Mouse (Mus musculus) monocyte, adult 2 months (primary cell): ENCODE measurements around the gene Olfr729.

ENCODE experiments used
- DNase-seq, 2 experiments: peaks; one replicate each; pipeline ENCODE4 v3.0.0; 2022; ENCODE audit warnings: low spot score in 2 of 2, low read depth in 1 of 2

Olfr729 gene

DNA sequence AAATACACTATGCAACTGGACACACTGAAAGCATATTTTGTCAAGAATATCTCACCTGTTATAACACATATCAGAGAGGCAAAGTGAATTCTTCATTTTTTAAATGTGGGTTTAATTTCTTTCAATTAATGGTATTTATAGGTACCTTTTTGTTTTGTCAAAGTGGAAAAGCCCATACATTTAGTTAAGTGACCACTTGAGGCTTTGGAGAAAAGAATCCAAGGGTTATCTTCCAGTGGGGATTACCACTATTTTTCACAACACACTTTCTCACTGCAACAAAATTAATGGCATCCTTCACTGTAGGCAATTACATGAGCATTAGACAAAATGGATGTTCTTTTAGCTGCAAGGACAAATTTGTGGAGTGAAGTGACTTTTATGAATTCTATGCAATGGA is at the start of gene Olfr729:
Olfr729 (minus strand) TSS at position 101 of the 400 bp plus-strand sequence.
- DNase-seq = no peak

DNA sequence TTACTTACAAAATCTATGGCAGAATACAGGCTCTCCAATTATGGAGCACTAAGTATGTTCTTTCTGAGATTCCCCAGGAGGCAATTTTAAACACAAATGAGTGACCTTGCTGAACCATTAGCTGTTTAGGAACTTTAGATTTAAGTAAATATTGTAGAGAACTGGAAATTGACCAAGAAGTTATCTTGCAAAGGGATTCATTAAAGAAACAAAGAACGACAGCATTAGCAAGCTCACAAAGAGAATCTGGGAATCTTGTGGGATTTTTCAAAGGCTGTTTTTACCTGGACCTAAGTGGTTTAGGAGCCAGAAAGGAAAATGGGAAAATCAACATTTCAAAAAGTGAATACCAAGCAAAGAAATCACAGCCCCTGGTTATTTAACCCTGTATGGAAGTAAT is 35.4 kb upstream of the Olfr729 start, which contains the start of gene Olfr730:
Olfr730 (minus strand) TSS at position 101 of the 400 bp plus-strand sequence.
- no peak for DNase-seq

DNA sequence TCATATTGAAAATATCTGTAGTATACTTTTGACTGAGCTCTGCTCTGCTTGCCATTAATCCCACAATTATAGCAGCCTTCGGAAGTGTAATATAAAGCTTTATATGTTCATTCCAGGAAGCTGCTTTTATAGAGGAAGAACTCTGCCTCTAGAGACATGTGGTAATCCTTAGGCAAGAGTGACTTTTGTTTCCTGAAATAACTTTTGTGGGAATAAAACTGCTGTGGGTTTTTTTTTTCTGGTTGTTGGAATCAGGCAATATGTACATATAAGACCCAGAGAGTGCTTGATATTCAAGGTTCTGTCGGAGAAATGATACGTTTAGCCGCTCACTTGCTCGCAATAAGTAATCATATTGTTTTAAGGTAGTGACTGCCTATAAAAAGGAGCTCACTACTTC is 10.1 kb downstream of the Olfr729 start, which contains the start of gene Olfr728:
Olfr728 (minus strand) TSS at position 101 of the 400 bp plus-strand sequence.
- DNase-seq = no peak

DNA sequence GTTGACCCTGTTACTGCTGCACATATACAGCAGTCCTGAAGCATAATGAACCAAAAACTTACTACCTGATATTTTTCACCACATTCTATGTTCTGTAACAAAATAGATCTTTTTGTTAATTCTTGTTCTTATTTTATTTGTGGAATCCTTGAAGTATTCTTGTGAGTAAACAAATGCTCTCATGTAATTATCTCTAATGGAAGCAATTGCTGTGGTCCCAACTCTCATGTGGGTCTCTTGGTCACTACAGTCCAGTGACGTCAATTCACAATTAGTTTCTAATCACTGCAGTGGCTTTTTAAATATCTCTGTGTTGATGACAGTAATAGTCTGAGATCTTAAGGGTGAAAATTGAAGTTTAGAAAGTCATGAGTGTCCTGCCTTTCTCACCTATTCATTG is 29.8 kb downstream of the Olfr729 start, which contains the start of gene Olfr727:
Olfr727 (plus strand) TSS at position 301 of the 400 bp plus-strand sequence.
- DNase-seq = no peak
